Mouse (Mus musculus): Measurements from ENCODE around the gene Rapgef4.

Gene Rapgef4

DNA sequence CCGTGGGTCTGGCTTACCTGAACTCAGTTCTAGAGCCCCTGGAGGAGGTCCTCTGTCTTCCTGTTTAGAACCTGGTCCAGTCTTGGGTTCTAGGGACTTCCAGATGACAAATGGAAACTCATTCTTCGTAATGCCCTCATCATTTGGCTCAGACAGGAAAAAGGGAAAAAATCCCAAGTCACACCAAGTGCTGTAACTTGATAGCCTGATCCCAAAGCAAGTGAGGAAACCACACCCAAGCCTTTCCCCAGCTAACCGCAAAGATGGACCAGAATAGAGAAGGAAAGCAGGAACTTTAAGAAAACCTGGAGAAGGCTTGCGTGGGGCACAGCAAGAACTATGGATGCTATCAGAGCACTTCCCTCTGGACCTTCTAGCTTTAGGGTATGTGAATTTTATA is 167.6 kb downstream of the Rapgef4 start:
- no peak for DNase-seq (ENCODE audit: low spot score in 2 of 2)

DNA sequence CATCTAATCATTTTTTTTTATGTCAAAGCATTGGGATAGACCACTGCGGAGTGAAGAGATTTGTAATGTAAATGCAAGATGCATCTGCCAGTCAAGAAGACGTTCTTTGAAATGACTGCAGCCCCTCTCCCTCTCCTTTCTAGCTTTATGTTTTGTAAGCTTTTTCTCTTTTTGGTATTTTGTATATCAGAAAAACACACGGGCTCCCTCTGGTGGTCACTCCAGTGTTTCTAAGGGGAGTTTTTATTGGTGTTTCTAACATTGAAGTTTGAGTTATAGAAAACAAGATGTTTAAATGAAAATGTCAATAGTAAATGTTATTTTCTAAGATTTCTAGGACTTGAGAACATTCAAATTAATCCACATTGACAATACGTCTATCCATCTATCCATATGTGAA is 168.0 kb downstream of the Rapgef4 start:
- DNase-seq (ENCODE audit: low spot score in 2 of 2): peak in 1 of 2 experiments; percentile 65

DNA sequence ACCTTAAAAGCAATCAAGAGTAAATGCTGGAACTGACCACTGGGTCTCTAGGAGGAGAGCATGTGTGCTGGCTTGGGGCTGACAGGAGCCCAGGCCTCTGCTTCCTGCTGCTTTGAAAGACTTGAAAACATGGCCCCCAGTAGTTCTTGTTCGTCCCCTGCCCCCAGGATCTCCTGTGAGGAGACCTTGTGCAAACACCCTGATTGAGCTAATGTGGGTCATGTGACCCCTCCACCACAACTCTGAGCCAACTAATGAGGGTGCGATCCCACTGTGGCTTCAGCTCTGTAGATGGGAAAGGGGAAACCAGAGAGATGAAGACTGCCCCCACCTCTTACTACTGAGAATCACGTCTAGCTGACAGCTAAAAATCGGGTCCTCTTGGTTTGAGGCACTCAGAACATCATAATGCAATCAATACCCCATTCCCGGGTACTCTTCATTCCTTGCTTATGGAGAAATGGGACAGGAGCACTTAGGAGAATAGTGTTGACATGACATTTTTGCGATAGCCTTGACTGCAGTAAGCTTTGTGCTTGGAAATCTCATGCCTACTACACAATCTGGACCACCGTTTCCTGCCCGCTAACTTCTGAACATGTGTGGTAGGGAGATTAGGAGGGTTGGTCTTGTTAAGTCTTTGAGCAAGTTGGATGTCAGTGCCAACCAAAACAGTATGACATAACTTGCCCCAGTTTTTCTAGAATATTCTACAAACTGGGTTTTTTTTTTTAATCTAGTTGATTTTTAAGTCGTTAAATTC is 170.9 kb downstream of the Rapgef4 start:
- DNase-seq (ENCODE audit: low spot score in 2 of 2): no peak

DNA sequence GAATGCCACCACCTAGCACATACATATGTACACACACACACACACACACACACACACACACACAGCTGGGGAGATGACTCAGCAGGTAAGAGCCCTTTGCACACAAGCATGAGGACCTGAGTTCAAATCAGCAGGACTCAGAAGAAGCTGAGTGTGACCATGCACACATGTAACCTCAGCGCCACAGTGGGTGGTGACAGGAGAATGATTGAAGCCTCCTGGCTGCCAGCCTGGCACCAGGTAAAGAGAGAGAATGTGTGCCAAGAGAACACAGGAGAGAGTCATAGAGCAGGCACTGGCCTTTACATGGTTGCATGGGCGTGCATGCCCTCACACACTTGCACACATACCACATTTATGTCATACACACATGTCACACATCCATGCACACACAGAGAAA is 171.7 kb downstream of the Rapgef4 start:
- no peak for DNase-seq (ENCODE audit: low spot score in 2 of 2)

DNA sequence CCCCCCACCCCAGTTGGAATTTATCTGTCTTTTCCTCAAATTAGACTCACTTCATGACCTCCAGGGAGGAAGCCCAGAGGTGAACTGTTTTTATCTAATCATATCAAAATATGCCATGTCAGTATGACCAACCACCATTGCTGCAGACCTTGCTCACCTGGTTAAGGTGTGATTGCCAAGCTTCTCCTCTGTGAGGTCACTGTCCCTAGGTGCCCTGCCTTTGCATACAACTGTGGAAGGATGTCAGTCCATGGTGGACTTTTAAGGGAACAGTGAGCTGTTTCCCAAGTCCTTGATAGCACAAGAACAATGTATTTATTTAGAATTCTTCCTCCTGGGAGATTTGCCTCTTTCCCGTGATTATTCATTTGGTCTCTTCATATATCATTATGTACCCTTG is 172.8 kb downstream of the Rapgef4 start:
- no peak for DNase-seq (ENCODE audit: low spot score in 2 of 2)

DNA sequence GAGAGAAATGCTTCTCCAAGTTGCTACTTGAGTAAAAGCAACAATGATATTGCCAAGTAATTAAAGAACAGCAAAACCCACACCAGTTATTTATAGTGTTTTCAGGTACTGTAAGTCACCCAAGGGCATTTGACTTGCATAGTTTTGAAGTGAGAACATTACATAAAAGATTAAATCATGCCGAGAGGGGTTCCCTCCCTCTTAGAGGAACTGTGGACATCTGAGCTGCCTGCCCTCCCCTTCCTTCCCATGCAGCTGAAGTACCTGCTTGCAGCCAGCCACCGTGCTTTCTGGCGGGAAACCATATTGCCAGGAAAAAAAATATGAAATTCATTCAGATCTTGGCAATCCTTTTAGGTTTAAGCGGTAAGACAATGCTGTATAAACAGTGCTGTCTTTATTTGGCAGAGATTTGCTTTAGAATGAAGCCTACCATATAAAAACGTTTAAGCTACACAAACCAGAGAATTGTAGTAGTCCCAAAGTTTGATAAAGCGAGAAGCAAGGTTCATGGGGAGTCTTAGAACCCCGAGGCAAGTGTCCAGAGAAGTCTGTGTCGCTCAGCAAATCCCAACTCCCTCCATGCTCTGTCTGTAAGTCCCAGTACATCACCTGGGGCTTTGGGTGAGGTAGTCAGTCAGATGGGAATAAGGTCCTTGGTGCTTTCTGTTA is 174.2 kb downstream of the Rapgef4 start:
- no peak for DNase-seq (ENCODE audit: low spot score in 2 of 2)

DNA sequence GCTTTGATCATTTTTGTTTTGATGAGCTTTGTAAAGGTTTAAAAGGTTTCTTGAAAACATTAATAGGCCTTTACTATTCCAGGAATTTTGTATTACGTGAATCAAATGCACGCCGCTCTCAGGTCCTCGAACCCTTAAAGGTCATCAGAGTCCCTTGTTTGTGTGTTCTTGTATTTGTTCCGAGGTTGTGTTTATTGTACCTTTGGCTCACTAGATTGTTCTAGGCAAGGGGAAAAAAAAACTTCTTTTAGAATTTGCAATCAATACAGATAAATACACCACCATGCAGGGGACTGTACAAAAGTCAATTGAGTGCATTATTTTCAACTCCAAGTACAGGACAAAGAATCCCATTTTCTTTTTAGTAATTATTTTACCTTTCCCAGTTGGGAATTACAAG is 175.4 kb downstream of the Rapgef4 start:
- DNase-seq (ENCODE audit: low spot score in 2 of 2): no peak

DNA sequence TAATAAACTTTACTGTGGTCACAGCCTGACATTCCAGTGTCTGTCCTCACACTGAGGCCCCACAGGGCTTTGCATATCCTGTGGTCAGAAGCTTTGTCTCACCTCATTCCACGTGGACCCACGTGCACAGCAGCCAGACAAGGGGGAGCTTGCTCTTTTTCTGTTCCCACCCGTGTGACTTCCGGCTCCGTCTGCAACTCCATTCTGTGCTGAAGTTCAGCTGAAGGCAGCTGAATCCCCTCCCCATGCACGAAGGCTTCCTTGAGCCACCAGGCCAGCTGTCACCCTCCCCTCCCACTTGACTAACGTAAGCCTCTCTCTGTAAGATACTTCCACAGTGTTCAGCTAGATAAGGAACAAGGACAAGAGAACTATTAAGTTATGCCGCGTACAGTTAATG is 176.5 kb downstream of the Rapgef4 start:
- peak in 1 of 2 experiments; percentile 26 for DNase-seq (ENCODE audit: low spot score in 2 of 2)

DNA sequence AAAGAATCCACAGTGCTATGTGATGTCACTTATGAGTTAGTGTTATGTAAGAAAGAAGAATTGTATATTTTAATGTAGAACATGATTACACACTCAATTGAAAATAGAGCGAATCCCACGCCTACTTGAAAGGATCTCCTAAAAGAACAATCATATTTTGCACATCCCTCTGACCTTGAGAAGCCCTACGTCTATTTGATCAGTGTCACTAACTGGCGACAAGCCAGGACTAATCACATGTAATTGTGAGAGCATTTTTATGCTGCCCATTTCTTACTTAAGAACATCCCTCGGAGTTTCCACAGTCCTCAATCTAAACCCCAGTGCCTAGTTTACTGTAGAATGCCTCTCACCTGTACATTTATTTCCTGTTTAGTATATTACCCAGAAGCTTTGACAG is 177.0 kb downstream of the Rapgef4 start:
- no peak for DNase-seq (ENCODE audit: low spot score in 2 of 2)

DNA sequence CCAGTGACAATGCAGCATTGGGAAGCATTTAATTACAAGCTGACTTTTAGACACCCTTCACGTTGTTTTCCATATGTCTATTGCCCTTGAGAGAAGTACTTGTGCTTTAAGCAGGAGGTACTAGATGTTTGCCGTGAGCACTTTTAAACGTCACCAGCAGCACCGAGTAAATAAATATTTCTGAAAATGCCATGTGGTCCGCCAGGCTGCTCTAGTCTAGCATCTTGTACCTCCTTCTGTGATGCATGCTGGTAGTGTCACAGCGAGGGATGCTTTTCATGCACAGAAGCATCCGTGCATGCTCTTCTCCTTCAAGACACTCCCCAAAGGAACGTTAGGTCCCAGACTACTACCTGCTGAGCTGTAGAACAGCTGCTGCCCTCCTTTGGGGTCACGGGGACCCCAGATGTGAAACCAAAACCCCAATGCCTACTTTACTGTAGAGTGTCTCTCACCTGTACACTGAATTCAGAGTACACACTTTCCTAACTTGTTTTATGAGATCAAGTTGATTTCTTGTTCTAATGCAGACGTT is 177.7 kb downstream of the Rapgef4 start:
- no peak for DNase-seq (ENCODE audit: low spot score in 2 of 2)

DNA sequence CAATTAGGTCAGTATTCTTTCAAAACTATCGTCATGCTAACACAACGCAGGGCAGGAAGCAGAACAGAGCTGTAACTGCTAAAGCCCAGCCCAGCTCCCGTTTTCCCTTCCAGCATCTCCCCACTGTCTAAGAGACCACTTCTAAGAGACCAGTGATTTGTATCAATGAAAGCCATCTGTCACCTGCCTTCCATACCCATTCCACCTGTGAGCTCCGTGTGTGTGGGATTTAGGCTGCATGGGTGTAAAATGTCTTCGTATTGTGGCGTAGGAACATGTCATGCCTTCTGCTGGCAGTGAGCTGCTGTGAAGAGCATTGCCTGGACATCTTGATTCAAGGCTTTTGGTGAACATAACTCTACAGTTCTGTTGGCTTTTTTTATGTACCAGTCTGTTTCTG is 178.2 kb downstream of the Rapgef4 start:
- no peak for DNase-seq (ENCODE audit: low spot score in 2 of 2)

DNA sequence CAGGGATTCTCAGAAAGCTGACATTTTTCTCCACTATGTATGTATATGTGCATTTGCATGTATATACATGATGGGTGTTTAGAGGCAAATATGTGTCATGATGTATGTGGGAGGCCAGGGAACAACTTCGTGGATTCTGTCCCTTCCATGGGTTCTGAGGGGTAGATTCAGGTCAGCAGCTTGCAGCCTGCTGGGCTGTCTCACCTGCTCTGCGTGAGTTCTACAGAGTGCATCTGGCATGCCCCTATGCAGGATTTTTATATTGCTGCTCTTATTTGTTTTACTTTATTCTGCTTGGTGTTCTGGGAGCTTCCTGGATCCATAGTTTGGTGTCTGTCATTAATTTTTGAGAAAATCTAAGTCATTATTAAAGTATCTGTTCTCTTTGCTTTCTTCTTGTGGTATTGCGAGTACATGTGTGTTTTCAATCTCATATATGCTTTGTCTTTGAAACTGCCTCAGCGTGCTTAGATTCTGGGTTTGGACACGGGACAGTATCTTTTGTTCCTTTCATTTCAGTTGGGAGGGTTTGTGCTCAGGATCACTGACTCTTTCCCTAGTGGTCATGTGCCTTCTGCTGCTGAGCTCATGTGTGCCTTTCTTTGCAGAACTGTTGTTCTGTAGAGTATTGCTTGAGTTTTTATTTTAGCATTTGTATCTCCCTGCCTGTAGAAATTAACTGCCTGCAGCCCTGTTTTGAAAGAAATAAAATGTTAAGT is 184.3 kb downstream of the Rapgef4 start:
- no peak for DNase-seq (ENCODE audit: low spot score in 2 of 2)

DNA sequence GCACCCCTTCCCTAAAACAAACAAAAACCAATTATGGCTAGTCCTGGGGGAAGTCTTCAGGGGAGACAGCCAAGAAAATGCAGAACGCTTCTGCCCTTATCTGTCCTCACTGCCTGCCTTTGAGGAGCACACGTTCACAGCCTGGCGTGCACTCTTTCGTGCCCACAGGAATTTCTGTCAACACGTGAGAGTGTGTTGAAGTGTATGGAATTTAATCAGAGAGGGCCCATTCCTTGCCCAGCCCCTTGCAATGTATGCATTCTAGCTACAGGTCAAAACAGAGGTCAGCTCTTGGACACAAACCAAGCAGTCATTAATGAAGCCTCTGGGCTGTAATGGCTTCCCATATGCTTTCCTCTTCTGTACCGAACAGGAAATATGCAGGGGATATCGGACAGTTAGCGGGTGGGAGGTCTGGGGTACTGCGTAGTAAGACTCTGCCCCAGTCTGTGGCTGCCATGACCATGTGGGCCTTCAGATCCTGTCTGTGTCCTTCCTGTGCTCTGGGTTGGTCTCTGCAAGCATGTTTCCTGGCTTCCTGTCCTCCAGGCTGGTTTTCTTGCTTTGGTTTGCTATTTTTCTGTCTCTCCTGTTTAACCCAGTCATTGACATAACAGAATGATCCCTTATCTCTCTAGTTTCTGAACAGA is 188.5 kb downstream of the Rapgef4 start:
- DNase-seq (ENCODE audit: low spot score in 2 of 2): no peak

DNA sequence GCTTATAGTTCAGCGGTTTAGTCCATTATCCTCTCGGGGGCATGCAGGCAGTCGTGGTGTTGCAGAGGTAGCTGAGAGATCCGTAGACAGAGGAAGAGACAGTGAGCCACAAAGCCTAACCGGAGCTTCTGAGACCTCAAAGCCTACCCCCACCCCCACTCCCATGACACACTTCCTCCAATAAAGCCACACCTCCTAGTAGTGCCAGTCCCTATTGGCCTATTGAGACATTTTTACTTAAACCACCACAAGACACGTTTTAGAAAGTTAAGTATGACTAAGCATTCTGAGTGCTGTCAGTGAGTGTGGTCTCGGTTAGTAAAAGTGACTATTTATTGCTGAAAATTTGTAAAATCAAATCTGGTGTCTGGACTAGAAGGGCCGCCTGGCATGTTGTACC is 189.5 kb downstream of the Rapgef4 start:
- peak; percentile 66 to 75 for DNase-seq (ENCODE audit: low spot score in 2 of 2)

DNA sequence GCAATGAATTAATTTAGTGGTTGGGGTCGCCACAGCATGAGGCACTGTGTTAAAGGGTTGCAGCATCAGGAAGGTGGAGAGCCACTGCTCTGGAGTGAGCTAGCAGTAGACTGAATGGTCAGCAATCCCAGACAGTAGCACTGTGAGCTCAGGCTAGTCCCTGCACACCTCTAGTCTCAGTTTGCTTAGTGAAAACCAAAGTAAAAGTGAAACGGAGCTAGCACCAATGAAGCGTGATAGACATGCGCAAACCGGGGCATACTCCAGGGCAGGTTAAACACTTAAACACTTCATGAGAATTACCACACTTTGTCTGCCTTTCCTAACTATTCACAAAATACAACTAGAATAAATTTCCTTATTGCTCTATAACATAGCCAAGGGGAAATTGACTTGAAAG is 190.2 kb downstream of the Rapgef4 start:
- DNase-seq (ENCODE audit: low spot score in 2 of 2): peak in 1 of 2 experiments; percentile 22

DNA sequence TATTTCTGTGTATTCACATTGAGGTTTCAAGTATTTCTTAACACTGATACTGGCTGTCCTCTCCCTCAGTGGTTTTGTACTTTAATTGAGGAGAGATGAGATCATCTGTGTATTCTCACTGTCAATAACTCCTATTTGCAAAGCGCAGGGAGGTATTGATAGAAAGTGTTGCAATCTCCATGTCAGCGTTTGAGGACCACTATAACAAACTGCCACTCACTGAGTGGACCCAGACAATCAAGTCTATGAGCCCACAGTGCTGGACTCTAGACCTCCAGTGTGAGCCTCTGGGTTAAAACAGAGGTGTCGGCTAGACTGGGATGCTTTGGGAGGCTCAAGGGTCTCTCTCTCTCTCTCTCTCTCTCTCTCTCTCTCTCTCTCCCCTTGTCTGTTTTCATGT is 192.0 kb downstream of the Rapgef4 start:
- DNase-seq (ENCODE audit: low spot score in 2 of 2): no peak

DNA sequence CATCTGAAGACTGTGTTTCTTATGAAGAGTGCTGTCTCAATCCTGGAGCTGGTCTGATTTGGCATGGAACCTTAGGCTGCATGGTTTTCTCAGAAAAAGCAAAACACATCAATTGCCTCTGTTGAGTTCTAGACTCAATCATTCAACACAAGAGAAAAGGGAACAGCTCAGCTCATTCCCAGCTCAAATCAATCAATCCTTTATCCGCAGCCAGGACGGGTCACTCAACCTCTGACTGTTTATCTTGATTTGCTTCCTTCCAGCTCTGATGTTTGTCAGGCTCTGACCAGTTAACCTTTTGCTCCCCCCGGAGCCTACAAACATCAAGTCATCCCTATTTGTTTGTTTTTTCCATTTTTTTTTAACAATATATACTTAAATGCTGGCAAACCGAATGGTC is 192.8 kb downstream of the Rapgef4 start:
- no peak for DNase-seq (ENCODE audit: low spot score in 2 of 2)

DNA sequence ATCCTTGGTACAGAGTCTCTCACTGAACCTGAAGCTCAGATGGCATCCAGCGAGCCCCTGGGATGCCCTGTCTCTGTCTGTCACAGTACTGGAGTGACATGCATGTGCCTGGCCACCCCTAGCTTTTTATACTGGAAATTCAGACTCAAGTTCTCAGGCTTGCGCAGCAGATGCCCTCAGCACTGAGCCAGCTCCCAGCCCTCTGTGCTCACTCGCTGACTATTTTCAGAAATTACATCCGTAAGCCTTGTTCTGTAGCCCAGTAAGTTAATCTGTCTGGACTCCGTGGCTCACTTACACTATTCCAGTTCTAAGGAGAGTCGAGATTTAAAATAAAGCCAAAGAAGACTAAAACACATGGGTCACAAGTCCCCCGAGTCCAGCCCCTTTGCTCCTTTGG is 194.5 kb downstream of the Rapgef4 start:
- DNase-seq (ENCODE audit: low spot score in 2 of 2): no peak

DNA sequence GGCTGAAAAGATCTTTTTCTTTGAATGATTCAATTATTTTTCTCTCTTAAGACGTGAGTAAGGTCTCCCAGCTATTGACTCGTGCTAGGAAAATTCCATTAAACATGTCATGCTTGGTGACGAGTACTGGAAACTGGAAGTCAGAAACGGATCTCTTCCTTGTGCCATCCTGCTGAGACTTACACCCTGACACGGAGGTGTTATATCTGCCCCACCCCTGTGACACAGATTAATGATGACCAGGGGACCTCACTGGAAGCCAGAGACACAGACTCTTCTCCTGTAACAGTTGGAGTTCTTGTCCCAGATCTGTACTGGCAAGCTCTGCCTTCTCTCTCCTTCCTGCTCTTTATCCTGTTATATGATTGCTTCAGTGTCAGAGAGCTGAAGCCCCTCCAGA is 194.9 kb downstream of the Rapgef4 start:
- no peak for DNase-seq (ENCODE audit: low spot score in 2 of 2)

DNA sequence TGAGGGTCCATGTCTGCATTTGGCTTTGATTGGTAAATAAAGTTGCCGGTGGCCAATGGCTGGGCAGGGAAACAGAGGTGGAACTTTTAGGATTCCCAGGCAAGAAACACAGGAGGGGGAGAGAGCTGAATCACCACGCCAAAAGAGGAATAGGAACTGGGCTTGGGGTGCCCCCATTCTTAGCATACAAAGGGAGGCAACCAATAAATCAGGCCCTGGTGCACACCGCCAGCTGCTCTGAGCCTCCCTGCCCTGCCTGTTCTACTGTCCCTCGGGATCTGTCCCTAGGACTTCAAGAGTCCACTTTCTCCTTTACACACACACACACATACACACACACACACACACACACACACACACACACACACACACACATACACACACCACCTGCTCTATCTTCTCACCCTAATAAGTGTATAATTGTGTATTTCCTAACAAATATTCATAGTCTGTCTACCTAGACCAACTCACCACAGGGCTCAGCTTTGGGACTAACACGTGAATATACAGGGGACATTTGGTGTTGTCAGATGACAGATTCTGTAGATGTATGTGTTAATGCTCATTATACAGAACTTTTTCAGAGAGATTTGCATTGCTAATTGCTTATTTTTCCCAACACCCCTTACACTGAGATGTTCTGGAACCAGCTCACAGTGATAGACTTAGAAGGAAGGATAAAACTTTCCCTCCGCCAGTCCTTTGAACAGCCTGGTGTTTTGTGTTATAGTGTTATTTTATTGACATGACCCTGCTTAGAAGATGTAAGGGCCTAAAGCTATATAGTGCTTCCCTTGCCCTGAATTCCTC is 196.4 kb downstream of the Rapgef4 start:
- no peak for DNase-seq (ENCODE audit: low spot score in 2 of 2)

DNA sequence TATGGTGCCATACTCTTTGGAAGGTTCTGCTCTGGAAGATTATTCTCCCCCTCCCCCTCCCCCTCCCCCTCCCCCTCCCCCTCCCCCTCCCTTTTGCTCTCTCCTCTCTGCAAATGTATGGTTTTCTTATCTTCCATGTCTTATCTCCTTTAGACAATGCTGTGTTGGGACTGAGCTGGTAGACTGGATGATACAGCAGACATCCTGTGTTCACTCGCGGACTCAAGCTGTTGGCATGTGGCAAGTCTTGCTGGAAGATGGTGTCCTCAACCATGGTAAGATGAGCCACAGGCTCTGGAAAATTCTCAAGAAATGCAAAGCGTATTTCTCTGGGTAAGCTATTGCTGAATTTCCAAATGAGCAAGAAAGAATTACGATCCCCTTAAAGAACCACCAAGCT is 197.0 kb downstream of the Rapgef4 start:
- no peak for DNase-seq (ENCODE audit: low spot score in 2 of 2)
